Mouse (Mus musculus): ENCODE data around the gene Nfe2l3. TPM values are rescaled to one million over a fixed set of nuclear protein-coding genes. Genes with fewer than 3 reads are reported as not detected.

The Nfe2l3 gene
- polyA plus RNA-seq, 1 experiment from 2014 or later = 1.4 TPM

DNA sequence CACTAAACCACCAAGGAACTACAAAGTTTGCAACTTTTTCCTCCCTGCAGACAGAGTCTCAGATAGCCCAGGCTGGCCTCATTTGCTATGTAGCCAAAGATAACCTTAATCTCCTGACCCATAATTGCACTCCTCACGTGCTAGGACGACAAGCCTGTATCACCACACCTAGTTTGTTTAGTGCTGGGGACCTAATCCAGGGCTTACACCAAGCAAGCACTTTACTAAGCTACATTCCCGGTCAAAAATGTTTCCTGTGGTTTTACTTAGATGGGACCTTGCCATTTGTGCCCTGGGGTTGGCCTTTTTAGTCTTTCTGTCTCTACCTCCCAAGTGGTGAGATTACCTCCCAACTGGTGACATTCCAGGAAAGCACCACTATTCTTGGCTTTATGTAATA, 22.5 kb downstream of the Nfe2l3 start:
- H3K4me2 ChIP-seq = no peak overlapping the region
- WGBS = 49% methylated on average over 3 of the region's 3 CpGs
- no peak overlapping the region for H3K4me3 ChIP-seq (replicated peaks)
- peaks cover 8% of the 10 kb centered on the region for H3K4me1 ChIP-seq (replicated peaks)
- H3K9ac ChIP-seq (replicated peaks) = no peak overlapping the region
- H3K27me3 ChIP-seq = no peaks in the 10 kb centered on the region
- ATAC-seq (ENCODE audit: insufficient number of reproducible peaks, insufficient read depth, low FRiP score, low TSS enrichment, low read depth) = no peak
- no peak overlapping the region for H3K27ac ChIP-seq
- peaks cover 23% of the 10 kb centered on the region for H3K36me3 ChIP-seq
- no peaks in the 10 kb centered on the region for H3K9me3 ChIP-seq

DNA sequence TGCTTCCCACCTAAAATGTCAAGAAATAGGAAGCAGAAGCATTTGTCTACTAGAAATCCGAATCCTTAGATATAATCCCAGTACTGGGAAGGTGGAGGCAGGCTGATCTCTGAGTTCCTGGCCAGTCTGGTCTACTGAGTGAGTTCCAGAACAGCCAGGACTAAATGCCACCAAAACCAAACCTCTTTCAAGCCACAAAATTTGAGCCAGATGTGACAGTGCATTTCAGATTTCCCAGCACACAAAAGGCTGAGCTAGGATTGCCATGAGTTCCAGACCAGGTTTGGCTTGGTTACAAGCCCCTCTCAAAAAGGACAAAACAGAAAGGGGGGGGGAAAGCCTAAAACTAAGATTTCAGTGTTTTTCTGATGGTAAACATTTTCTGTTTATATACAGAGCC, 23.7 kb downstream of the Nfe2l3 start:
- no peak overlapping the region for H3K4me2 ChIP-seq
- peaks cover 33% of the 10 kb centered on the region for H3K36me3 ChIP-seq
- peaks cover 6% of the 10 kb centered on the region for H3K4me1 ChIP-seq (replicated peaks)
- no peaks in the 10 kb centered on the region for H3K9me3 ChIP-seq
- no peaks in the 10 kb centered on the region for H3K27me3 ChIP-seq
- H3K9ac ChIP-seq (replicated peaks) = no peak overlapping the region
- 70% methylated on average over 1 of the region's 1 CpGs for WGBS
- no peak overlapping the region for H3K4me3 ChIP-seq (replicated peaks)
- 0 out of 2 replicates have a peak overlapping the region, but pooled peaks have one; percentile 5 for H3K27ac ChIP-seq
- ATAC-seq (ENCODE audit: insufficient number of reproducible peaks, insufficient read depth, low FRiP score, low TSS enrichment, low read depth) = no peak

DNA sequence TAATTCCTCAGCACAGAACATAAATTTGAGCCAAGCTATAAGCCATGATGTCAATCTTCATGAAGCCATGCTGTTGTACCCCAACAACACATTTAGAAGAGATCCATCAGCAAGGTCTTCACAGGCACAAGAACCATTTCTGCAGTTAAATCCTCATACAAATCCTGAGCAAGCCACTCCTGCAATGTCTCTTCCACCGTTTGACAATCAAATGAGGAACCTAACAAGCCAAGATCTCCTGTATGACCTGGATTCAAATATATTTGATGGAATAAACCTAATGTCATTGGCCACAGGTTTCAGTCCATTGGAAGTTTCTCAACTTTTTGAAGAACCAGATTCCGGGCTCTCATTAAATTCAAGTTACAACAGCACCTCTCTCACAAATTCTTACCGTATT, 24.8 kb downstream of the Nfe2l3 start:
- ATAC-seq (ENCODE audit: insufficient number of reproducible peaks, insufficient read depth, low FRiP score, low TSS enrichment, low read depth) = no peak
- H3K27ac ChIP-seq = 0 out of 2 replicates have a peak overlapping the region, but pooled peaks have one; percentile 1
- H3K4me1 ChIP-seq (replicated peaks) = peaks cover 6% of the 10 kb centered on the region
- WGBS = 79% methylated on average over 3 of the region's 3 CpGs
- H3K4me2 ChIP-seq = no peak overlapping the region
- no peak overlapping the region for H3K4me3 ChIP-seq (replicated peaks)
- H3K9ac ChIP-seq (replicated peaks) = no peak overlapping the region
- no peaks in the 10 kb centered on the region for H3K27me3 ChIP-seq
- no peaks in the 10 kb centered on the region for H3K9me3 ChIP-seq
- peaks cover 42% of the 10 kb centered on the region for H3K36me3 ChIP-seq

DNA sequence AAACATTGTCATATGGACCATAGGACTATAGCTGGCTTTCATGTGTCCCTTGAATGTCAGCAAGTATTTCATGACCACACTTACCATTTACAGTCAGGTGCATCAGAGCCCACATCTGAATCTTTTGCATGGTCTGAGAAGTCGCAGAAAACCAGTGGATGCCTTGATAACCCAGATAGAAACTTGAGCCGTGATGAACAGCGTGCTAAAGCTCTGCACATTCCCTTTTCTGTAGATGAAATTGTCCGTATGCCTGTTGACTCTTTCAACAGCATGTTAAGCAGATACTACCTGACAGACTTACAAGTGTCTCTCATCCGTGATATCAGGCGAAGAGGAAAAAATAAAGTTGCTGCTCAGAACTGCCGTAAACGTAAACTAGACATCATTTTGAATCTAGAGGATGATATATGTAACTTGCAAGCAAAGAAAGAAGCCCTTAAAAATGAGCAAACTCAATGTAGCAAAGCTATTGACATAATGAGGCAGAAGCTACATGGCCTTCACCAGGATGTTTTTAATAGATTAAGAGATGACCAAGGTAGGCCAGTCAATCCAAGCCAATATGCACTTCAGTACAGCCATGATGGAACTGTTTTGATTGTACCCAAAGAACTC, 25.4 kb downstream of the Nfe2l3 start:
- H3K27ac ChIP-seq = 0 out of 2 replicates have a peak overlapping the region, but pooled peaks have one; percentile 1
- no peak overlapping the region for H3K9ac ChIP-seq (replicated peaks)
- 84% methylated on average over 8 of the region's 8 CpGs for WGBS
- H3K36me3 ChIP-seq = peaks cover 45% of the 10 kb centered on the region
- H3K4me3 ChIP-seq (replicated peaks) = no peak overlapping the region
- peaks cover 4% of the 10 kb centered on the region for H3K4me1 ChIP-seq (replicated peaks)
- no peaks in the 10 kb centered on the region for H3K9me3 ChIP-seq
- no peaks in the 10 kb centered on the region for H3K27me3 ChIP-seq
- ATAC-seq (ENCODE audit: insufficient number of reproducible peaks, insufficient read depth, low FRiP score, low TSS enrichment, low read depth) = no peak
- no peak overlapping the region for H3K4me2 ChIP-seq

DNA sequence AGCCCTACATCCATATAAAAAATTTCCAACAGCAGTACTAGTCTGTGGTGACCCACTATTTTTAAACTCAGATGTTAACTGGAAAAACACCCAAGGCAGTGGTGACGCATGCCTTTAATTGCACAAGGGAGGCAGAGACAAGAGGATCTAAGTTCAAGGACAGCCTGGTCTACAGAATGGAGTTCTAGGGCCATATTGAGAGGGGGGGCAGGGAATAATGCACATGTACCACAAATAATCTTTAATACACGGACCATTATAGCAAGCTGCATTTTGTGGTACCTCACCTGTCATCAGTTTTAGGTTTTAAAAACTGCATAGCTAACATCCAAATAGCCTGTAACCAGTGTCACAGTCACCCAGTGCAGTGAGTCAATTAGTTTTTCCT, 26.4 kb downstream of the Nfe2l3 start:
- Histone ChIP-seq H3K4me1 (replicated peaks) (no peaks in the 10 kb centered on the region; the same call in 1 of the 2 replicates), H3K4me3 (replicated peaks) (no peak overlapping the region), H3K4me2 (no peak overlapping the region), H3K27ac (no peak overlapping the region), H3K9me3 (no peaks in the 10 kb centered on the region), H3K36me3 (peaks cover 56% of the 10 kb centered on the region), H3K27me3 (no peaks in the 10 kb centered on the region), H3K9ac (replicated peaks) (no peak overlapping the region)
- peak; percentile 30; the same call in 1 of the 2 replicates for ATAC-seq (ENCODE audit: insufficient number of reproducible peaks, insufficient read depth, low FRiP score, low TSS enrichment, low read depth)
- WGBS = 45% methylated on average over 2 of the region's 2 CpGs

DNA sequence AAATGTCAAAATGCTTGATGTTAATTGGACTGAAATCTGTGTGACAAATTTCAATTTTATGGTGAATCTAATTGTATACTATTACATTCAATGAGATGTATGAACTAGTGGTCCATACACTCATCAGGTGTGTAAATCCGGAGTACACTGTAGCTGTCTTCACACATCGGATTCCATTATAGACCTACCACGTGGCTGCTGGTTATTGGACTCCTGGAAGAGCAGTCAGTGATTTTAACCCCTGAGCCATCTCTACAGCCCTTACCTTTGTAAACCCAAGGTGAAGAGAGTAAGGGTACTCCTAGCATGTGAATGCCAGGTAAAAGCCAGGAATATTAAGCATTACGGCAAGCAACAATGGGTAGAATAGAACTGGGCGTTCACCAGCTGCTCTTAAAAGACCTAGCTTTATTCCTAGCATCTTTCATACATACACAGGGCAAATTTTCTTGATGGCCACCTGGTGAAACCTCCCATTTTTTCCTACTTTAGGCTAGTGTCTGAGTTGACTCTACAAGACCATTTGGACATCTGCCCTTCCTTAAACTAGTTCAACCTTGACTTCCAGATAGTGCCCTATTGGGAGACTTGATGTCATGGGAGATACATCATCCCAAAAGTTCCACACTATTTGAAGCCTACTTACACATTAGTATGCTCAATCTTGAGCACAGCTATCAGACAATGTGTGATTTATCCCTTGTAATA, 27.0 kb downstream of the Nfe2l3 start:
- WGBS = 39% methylated on average over 5 of the region's 5 CpGs
- no peaks in the 10 kb centered on the region; the same call in 1 of the 2 replicates for H3K4me1 ChIP-seq (replicated peaks)
- H3K9me3 ChIP-seq = no peaks in the 10 kb centered on the region
- peaks cover 61% of the 10 kb centered on the region for H3K36me3 ChIP-seq
- H3K27me3 ChIP-seq = no peaks in the 10 kb centered on the region
- no peak overlapping the region for H3K4me2 ChIP-seq
- ATAC-seq (ENCODE audit: insufficient number of reproducible peaks, insufficient read depth, low FRiP score, low TSS enrichment, low read depth) = peak; percentile 44
- H3K27ac ChIP-seq = no peak overlapping the region
- H3K4me3 ChIP-seq (replicated peaks) = no peak overlapping the region
- H3K9ac ChIP-seq (replicated peaks) = no peak overlapping the region

DNA sequence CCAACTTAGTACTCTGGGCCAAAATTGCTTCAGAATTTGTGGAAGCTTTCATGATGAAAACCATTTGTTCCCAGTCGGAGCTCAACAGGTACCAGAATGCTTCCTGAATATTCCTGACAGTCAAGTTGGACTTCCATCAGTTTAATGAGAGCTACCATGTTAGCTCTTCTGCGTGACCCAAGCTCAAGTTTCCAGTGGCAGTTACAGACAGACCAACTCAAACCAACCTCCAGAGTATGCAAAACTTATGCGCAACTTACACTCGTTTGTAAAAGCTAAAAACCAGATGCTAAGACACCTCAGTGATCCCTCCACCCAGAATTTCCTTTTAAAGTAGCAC, 27.5 kb downstream of the Nfe2l3 start:
- Histone ChIP-seq H3K9ac (replicated peaks) (no peak overlapping the region), H3K9me3 (no peaks in the 10 kb centered on the region), H3K36me3 (peaks cover 66% of the 10 kb centered on the region), H3K4me1 (replicated peaks) (no peaks in the 10 kb centered on the region), H3K4me2 (no peak overlapping the region), H3K27me3 (no peaks in the 10 kb centered on the region), H3K27ac (no peak overlapping the region), H3K4me3 (replicated peaks) (no peak overlapping the region)
- no peak for ATAC-seq (ENCODE audit: insufficient number of reproducible peaks, insufficient read depth, low FRiP score, low TSS enrichment, low read depth)
- 73% methylated on average over 4 of the region's 4 CpGs for WGBS

DNA sequence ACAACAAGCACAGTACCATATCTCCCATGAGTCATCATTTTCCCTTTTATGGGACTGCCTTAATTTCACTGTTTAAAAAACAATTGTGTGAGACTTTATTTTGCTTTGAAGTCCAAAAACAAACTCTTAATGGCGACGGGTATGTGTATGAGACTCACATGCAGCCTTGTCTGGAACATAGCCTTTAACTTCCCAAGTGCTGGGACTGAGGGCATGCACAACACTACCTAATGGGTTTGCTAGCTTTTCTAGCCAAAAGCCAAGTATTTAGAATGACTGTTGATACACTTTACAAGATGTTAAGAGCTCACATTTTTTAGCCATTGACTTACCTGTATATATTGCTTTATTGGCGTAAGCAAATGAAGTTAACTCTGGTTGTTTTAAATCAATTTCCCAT, 27.9 kb downstream of the Nfe2l3 start:
- no peak for ATAC-seq (ENCODE audit: insufficient number of reproducible peaks, insufficient read depth, low FRiP score, low TSS enrichment, low read depth)
- Histone ChIP-seq H3K4me2 (no peak overlapping the region), H3K4me3 (replicated peaks) (no peak overlapping the region), H3K4me1 (replicated peaks) (no peaks in the 10 kb centered on the region; the same call in 1 of the 2 replicates), H3K9ac (replicated peaks) (no peak overlapping the region), H3K9me3 (no peaks in the 10 kb centered on the region), H3K27me3 (no peaks in the 10 kb centered on the region), H3K36me3 (peaks cover 70% of the 10 kb centered on the region), H3K27ac (no peak overlapping the region)
- WGBS = 74% methylated on average over 3 of the region's 3 CpGs

DNA sequence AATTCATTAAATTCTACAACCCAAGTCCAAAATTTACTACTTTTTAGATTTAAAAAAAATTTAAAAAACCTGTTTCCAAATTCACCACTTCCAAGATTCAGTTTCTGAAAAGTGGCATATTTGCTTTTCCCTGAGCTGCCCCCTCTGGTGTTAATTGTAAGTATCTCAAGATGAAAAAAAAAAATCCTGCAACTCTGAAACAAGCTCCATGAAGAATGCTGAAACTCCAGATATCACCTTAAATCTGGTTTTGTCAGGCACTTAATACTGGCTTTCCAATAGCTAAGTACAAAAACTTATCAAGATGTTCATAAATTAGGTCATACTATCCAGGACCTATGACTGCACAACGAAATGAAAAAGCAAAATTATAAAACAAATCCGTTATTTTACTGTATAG, 35.2 kb downstream of the Nfe2l3 start:
- H3K4me3 ChIP-seq (replicated peaks) = peak overlapping the region; percentile 93
- H3K9me3 ChIP-seq = no peaks in the 10 kb centered on the region
- H3K27me3 ChIP-seq = no peaks in the 10 kb centered on the region
- ATAC-seq (ENCODE audit: insufficient number of reproducible peaks, insufficient read depth, low FRiP score, low TSS enrichment, low read depth) = no peak
- no peak overlapping the region for H3K27ac ChIP-seq
- peaks cover 50% of the 10 kb centered on the region for H3K36me3 ChIP-seq
- H3K9ac ChIP-seq (replicated peaks) = peak overlapping the region; percentile 65
- H3K4me1 ChIP-seq (replicated peaks) = peaks cover 25% of the 10 kb centered on the region
- WGBS = under 1% methylated on average over 2 of the region's 2 CpGs
- H3K4me2 ChIP-seq = peak overlapping the region; percentile 67

DNA sequence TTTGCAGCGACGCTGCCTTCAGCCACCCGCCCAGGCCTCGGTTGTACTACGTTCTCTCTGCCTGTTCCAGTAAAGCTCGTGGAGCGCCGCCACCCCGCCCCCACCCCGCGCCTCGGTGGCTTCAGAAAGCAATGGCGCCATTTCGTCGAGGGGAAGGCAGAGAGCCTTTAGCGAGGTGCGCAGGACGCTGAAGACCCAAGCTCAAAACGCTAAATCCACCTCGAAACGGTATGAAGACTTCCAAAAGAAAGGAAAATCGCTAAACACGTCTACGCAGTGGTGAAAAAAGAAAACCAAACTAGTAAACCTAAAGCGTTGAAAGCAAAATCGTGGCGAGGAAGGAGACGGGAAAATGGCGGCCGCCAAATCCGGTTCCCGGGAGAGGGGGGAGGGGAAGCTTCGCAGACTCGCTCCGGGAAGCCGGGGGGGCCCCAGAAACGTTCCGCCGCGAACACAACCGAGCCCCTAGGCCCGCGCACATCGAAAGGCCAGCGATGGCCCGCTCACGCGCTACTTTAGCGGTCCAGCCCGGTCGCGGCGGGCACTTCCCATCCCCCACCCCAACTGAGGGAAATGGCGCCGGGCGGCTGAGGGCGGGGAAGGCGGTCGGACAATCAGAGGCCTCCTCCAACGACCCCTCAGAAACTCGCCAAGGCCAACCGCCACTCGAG, 36.6 kb downstream of the Nfe2l3 start:
- Histone ChIP-seq H3K9me3 (no peaks in the 10 kb centered on the region), H3K27ac (peak overlapping the region; percentile 100), H3K4me2 (peak overlapping the region; percentile 67), H3K4me1 (replicated peaks) (peaks cover 30% of the 10 kb centered on the region), H3K9ac (replicated peaks) (peak overlapping the region; percentile 100), H3K36me3 (peaks cover 52% of the 10 kb centered on the region), H3K4me3 (replicated peaks) (peak overlapping the region; percentile 93), H3K27me3 (no peaks in the 10 kb centered on the region)
- ATAC-seq (ENCODE audit: insufficient number of reproducible peaks, insufficient read depth, low FRiP score, low TSS enrichment, low read depth) = peak; percentile 24; the same call in 1 of the 2 replicates
- under 1% methylated on average over 63 of the region's 63 CpGs for WGBS

DNA sequence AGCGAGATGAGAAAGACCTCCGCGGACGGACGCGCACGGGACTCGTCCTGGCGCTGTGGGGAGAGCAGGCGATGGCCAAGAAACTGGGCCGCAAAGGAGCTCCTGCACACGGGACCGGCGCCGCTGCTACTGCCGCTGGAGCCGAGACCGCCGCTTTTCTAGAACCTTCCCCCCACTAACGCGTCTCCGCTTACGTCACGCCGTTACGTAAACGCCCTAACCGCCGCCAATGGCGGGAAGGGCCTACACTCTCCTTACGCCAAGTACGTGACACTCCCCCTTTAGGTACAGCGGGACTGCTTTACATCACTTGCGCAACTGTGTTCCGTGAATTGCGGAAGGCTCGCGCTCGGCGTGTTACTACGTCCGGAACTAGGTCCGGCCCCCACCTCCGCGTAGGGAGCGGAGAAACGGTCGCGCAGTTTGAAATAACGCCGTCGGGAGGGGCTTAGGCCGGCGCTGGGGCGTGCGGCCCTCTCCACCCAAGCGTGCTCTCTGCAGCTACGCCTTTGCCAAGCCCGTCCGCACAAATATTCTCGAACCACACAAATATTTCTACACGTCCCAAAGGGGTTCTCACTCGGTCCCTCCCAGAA, 37.3 kb downstream of the Nfe2l3 start, which contains the start of gene Hnrnpa2b1:
Gene Hnrnpa2b1, minus strand, starts transcription at position 180 of the 596 bp plus-strand sequence.
- H3K4me1 ChIP-seq (replicated peaks) = peaks cover 30% of the 10 kb centered on the region
- under 1% methylated on average over 63 of the region's 63 CpGs for whole genome bisulfite sequencing
- H3K27ac ChIP-seq = peak within 1 kb of the TSS; percentile 100
- H3K9ac ChIP-seq (replicated peaks) = peak within 1 kb of the TSS; percentile 100
- peak within 1 kb of the TSS; percentile 74 for H3K4me2 ChIP-seq
- H3K27me3 ChIP-seq = no peaks in the 10 kb centered on the region
- H3K4me3 ChIP-seq (replicated peaks) = peak within 1 kb of the TSS; percentile 93
- H3K36me3 ChIP-seq = peaks cover 52% of the 10 kb centered on the region
- H3K9me3 ChIP-seq = no peaks in the 10 kb centered on the region
- ATAC-seq (ENCODE audit: insufficient number of reproducible peaks, insufficient read depth, low FRiP score, low TSS enrichment, low read depth) = peak; percentile 94
